Mouse (Mus musculus) liver, embryonic 14 days (tissue): Measurements from ENCODE around the gene Ngfr. TPM values are rescaled to one million over a fixed set of nuclear protein-coding genes. Genes with fewer than 3 reads are reported as not detected.

Source experiments
- polyA plus RNA-seq: library from polyadenylated mRNA; depleted of rRNA; stranded (reverse); fragments of >200 nt; gene quantifications from 2 replicates; pipeline ENCODE4 v1.2.3, GENCODE M21; 2012; rRNA removed

The Ngfr gene
- 1.6 and 2.1 TPM in 2 replicates for polyA plus RNA-seq

GRCm38 (mm10) chr11:95587423-95587951 is at the start of gene Ngfr:
Gene Ngfr, minus strand, starts transcription at chr11:95587735.

Other genes starting within 250 kb of the Ngfr start
- gene Slc35b1, start 203.0 kb downstream of the Ngfr start, polyA plus RNA-seq: 20.9 and 26.3 TPM in 2 replicates
- 21.9 and 22.0 TPM in 2 replicates for gene Spop, start 173.7 kb downstream of the Ngfr start, polyA plus RNA-seq
- 0.02 and 0.07 TPM in 2 replicates for gene Nxph3, start 73.2 kb downstream of the Ngfr start, polyA plus RNA-seq
- 140 TPM in 2 replicates for gene Phb, start 79.2 kb upstream of the Ngfr start, polyA plus RNA-seq
- gene Zfp652, start 124.9 kb upstream of the Ngfr start, polyA plus RNA-seq: 5.0 TPM in 2 replicates
- gene B130006D01Rik, start 135.9 kb upstream of the Ngfr start, polyA plus RNA-seq: 0.07 and 0.10 TPM in 2 replicates
- gene Phospho1, start 236.8 kb upstream of the Ngfr start, polyA plus RNA-seq: 14.2 and 23.4 TPM in 2 replicates
- gene Gngt2, start 249.5 kb upstream of the Ngfr start, polyA plus RNA-seq: 12.9 and 13.6 TPM in 2 replicates